Mouse (Mus musculus): Measurements from ENCODE around the gene Cdhr1.

DNA sequence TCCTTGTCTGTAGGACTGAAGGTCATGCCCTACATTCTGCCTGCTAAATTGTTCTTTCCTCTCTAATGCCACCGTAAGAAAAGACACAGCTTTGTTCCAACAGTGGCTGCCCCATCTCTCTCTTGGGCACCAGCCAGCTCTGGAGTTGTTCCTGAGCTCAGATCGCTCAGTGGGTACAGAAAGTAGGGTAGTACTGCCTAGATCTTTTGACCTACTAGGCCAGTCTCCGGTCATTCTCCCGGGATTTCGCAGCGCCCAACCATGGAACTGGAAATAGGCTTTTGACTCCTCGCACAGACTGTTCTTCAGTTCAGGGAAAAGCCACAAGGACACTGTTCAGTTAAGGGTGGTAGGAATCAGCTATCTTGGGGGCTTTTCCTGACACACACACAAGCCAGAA is 14.8 kb upstream of the Cdhr1 start:
- TF ChIP-seq POLR2A (IDR thresholded peaks at IDR 0.05; ENCODE audit: borderline replicate concordance, extremely low read depth, insufficient read depth, insufficient read length, poor library complexity, severe bottlenecking) (no peak), CTCF (IDR thresholded peaks at IDR 0.05; ENCODE audit: borderline replicate concordance, extremely low read depth, insufficient read depth, insufficient read length) (no peak)

All from brain, embryonic 14.5 days (tissue).